Mouse (Mus musculus) ES-Bruce4 (cell line): ENCODE measurements around the gene Ubxn11.

Experiments used
- CTCF ChIP-seq: IDR thresholded peaks from one replicate; pipeline ENCODE4 v1.8.1; 2011; ENCODE audit warnings: low read depth, low read length
- EP300 ChIP-seq: IDR thresholded peaks from 2 replicates; pipeline ENCODE4 v1.6.1; 2011; ENCODE audit warnings: low read depth, low read length; ENCODE audit not compliant: insufficient read depth
- POLR2A ChIP-seq: IDR thresholded peaks from one replicate; pipeline ENCODE4 v1.8.1; 2011; ENCODE audit warnings: low read length; ENCODE audit not compliant: insufficient read depth

DNA sequence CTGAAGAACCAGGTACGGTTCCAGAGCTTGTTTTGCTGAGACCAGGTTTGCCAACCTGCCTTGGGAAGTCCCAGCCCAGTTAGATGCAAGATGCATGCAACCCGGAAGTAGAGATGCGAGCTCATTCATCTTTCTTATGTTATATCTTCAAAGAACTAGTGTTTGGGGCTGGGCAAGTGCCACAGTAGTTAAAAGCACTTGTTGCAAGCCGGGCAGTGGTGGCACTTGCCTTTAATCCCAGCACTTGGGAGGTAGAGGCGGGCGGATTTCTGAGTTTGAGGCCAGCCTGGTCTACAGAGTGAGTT is 11.2 kb upstream of the Ubxn11 start:
- TF ChIP-seq CTCF (no peak), POLR2A (no peak), EP300 (no peak)
